Mouse (Mus musculus): ENCODE data around the gene Rpusd3.
A peak's percentile ranks its signal among the peaks of the same experiment; 100 is the strongest.

Rpusd3 gene

DNA sequence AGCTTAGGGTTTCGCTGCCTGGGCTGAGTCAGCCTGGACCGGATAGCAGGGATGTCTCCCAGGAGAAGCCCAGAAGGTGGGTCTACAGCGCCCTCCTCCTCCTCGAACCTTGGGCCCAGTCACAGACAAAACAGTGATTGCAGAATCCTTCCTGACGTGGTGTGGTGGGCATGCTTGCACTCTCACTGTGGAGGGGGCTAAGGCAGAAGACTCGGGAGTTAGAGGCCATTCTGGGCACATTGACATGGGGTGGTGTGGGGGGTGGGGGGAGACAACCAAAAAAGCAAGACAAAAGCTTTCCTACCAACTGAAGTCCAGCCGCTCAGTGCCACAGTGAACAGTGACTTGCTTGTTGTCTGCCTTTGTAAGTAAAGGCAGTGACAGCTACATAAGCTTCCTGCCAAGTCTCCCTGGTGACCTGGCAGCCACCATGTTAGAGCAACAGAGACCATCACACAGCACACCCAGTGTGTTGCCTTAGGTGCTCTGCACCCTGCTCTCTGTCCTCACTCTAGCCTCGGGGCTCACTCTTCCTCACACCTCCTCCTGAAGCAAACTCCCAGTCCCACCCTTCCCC, 34.7 kb downstream of the Rpusd3 start:
- peak; percentile 67 for DNase-seq

DNA sequence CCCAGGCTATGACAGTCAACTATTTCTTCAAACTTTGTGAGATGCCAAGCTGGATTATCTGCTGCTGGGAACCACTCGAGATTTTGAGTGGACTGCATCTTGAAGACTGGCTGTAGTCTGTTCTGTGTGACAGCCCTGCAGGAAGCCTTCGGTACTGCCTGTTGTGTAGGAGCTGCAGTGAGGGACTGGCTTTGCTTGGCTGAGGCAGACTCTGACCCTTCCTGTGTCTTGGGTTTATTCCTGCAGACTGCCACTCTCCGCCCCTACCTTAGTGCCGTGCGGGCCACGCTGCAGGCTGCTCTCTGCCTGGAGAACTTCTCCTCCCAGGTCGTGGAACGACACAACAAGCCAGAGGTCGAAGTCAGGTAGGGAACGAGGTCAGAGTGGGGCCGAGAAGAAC, 38.7 kb downstream of the Rpusd3 start:
- DNase-seq = no peak

DNA sequence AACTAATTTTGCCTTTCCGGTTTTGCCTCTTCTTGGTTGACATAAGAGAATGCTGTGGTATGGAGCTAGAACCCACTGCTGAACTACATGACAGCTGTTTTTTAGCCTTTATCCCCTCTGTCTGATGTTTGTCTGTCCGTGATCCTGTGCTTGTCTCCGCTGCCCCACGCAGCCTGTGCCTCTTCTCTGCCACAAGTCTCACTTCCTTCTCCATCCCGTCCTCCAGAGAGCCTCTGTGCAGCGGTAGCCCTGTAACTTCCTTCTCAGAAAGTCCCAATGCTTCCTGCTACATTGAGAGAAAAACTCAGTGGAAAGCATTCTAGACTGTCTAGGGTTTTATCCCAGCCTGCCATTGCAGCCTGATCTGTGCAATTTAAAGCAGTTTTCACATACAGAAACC, 39.9 kb downstream of the Rpusd3 start:
- DNase-seq = no peak

DNA sequence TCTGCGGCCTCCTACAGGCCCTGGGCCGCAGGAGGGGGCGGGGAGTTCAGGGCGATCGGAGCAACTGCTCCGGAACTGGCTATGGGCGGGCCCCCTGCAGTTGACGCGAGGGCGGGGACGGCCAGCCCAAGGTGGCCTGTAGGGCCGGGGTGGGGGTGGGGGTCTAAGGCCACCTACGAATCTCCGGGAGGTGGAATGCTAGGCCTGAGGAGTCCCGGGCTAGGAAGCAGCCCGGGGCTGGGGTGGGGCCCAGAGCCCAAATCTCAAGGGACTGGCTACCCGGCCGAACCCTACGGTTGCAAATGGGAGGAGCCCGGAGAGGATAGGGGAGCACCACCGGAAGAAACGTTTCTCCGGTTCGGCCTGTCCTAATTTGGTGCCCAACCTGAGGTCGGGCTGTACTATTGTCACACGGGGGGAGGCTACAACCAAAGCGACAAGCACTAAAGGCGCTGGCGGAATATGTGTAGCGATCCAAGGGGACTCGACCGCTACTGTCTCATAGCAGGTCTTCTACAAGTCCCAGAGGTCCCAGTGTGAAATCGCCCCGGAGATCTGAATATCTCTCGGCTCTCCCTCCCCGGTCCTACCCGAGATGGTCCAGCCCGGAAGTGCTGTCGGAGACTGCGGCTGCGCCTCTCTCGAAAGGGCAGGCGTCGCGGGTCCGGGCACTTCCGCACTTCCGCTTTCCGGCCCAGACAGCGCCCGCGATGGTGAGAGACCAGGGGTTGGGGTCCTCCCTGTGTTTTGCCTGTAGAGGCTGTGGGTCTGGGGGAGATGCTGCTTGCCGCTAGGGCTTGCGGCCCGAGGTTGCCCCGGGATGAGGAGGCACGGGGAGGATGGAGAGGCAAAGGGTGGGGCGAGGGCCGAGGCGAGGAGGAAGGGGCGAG, 41.4 kb downstream of the Rpusd3 start, which contains the start of the genes Tada3 and Arpc4:
Gene Tada3 (minus strand): TSS at position 388 of the 890 bp plus-strand sequence.
Gene Arpc4 (plus strand): TSS at position 620 of the 890 bp plus-strand sequence.
- peak; percentile 92 for DNase-seq

DNA sequence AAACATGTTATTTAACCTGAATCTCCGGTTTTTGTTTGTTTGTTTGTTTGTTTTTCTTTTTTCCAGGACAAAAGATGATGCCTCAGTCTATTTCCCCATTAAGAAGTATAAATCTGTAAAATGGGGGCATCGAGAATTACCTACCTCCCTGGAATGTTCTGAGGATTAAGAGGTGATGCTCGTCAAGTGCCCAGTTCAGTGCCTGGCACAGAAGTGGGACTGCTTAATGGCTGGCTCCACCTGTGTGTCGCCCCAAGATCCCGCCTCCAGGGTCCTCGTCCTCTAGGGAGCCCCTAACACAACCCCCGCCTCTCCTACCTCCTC, 42.0 kb downstream of the Rpusd3 start:
- DNase-seq = no peak

DNA sequence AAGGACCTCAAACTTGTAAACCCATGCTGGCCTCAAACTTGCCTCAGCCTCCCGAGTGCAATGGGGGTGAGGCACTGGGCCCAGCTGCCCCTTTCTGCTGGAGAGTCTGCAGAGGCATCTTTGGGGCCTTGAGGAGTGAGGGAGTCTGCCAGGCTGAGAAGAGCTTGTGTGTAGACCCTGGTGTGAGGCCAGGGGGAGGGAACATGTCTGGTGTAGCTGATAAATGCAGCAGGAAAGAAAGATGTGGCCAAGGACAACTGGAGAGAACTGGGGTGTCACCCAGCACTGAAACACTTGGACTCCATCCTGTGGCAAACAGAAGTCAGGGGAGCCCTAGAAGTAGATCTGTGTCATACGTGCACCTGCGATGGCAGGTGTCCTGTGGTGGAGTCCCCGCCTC, 45.6 kb downstream of the Rpusd3 start:
- DNase-seq = no peak

DNA sequence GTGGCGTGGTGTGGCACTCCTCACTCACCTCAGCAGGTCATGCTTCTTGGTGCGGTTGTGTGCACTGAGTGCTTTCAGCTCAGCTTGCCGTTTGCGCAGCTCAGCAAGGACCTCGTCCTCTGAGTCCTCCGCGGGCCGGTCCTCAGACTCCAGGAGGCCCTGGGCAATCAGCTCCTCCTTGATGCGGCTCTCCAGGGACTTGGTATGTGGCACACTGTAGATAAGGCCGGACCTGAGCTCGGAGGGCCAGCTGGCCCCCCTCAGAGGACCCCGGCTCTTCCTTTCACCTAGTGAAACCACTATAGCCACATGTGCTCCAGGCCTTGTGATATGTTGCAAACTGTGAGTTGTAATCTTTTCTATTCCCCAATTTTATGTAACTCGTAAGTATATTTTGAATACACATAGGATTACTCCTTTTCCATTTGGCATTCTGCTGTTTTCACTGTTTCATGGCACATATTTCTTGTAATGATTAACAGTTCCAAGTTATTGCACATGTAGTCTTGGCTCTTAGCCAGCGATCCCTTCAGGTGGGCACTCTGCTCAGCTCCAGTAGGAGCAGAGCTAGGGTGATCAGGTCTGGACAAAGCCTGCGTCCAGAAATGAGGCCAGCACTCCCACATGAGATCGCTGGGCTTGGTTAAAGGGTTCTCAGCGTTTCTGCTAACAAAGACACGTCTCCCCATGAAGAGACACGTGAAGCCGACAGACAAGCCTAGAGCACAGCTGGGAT, 48.8 kb downstream of the Rpusd3 start:
- no peak for DNase-seq

DNA sequence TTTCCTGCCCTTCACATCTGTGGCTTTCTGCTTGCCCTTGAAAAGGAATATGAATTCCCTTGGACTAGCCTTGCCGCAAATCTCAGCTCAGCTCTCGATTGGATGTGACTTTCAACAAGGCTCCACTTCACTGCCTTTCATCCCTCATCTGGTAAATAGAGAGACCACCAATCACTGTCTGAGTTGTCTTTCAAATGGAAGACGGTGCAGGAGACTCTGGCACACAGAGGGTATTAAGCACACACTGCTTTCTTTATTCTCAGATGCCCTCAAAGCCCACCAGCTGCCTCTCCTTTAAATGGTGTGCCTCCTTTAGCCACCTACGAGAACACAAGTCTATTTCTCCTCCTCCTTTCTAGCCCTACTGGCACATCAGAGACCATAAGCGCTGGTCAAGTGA, 50.6 kb downstream of the Rpusd3 start:
- DNase-seq = no peak

DNA sequence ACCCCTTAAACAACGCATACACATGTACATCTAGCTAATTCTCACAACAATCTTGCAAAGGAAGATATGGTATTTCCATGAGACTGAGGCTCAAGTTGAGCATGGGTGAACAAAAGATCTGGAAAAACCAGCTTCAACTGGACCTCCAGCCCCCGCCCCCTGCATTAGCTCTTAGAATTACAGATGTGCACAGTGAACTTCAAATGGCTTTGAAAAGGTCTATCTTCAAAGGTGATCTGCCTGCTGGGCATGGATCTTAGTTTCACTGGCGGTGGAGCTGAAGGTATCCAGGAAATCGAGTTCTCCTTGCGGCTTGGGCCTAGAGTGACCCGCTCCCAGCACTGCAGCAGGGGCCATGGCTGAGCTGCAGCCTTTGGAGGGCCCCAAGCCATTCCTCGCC, 51.0 kb downstream of the Rpusd3 start:
- no peak for DNase-seq

DNA sequence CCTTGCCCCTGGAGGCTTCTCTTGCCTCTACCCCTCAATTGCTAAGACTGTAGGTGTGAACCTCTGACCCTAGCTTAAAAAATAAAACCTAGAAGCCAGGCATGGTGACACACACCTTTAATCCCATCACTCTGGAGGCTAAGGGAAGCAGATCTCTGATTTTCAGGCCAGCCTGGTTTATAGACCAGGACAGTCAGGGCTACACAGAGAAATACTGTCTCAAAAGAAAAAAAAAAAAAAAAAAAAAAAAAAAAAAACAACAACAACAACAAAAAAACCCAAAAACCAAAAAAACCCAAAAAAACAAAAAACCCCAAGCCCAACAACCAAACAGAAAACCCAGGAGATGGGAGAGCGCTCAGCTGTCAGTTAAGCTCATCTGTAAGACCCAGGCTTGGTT, 51.6 kb downstream of the Rpusd3 start:
- no peak for DNase-seq

DNA sequence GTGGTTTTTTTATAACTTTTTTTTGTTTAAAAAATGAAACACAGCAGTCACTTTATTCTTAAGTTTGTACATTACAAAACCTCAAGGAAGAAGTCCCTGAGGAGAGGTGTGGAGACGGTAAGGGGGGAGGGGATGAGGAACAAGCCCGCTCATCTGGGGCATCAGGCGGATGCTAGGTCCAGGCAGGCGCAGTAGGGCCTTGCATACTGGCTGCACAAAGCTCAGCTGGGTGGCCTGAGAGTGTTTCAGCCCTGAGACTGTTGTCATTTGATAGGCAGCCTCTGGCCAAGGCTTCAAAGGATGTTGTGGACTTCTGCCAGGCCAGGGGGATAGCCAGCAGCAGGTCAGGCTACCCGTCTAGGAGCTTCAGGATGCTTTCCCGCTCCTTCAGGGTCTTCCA, 52.5 kb downstream of the Rpusd3 start:
- DNase-seq = no peak
